Mouse (Mus musculus) liver, embryonic 15.5 days (tissue): Measurements from ENCODE around the gene Ccpg1os. TPM values are rescaled to one million over a fixed set of nuclear protein-coding genes. Genes with fewer than 3 reads are reported as not detected.

ENCODE experiments used
- ATAC-seq: fragments of 200-750 bp; cut with Nextera tagmentation; 2 replicates; pipeline ENCODE4 v1.8.0; 2017; ENCODE audit warnings: moderate number of reproducible peaks, mild to moderate bottlenecking, moderate library complexity; ENCODE audit not compliant: insufficient read depth
- H3K27ac ChIP-seq: fragments of 300-500 bp; sonication (generic); replicated peaks from 2 replicates; pipeline ENCODE4 v1.5.1; 2015; ENCODE audit warnings: mild to moderate bottlenecking, inconsistent platforms
- H3K27me3 ChIP-seq: fragments of 300-500 bp; sonication (generic); 2 replicates; pipeline ENCODE4 v1.6.1; 2015; ENCODE audit warnings: mild to moderate bottlenecking, inconsistent platforms
- H3K36me3 ChIP-seq: fragments of 300-500 bp; sonication (generic); replicated peaks from 2 replicates; pipeline ENCODE4 v1.6.1; 2015; ENCODE audit warnings: moderate library complexity, mild to moderate bottlenecking, inconsistent platforms
- H3K4me1 ChIP-seq: fragments of 300-500 bp; sonication (generic); replicated peaks from 2 replicates; pipeline ENCODE4 v1.6.1; 2015; ENCODE audit warnings: inconsistent platforms
- H3K4me2 ChIP-seq: fragments of 300-500 bp; sonication (generic); 2 replicates; pipeline ENCODE4 v1.6.1; 2015; ENCODE audit warnings: moderate library complexity, mild to moderate bottlenecking, inconsistent platforms
- H3K4me3 ChIP-seq: fragments of 300-500 bp; sonication (generic); replicated peaks from 2 replicates; pipeline ENCODE4 v1.5.1; 2015; ENCODE audit warnings: mild to moderate bottlenecking, inconsistent platforms
- H3K9ac ChIP-seq: fragments of 300-500 bp; sonication (generic); 2 replicates; pipeline ENCODE4 v1.6.1; 2015; ENCODE audit warnings: moderate library complexity, mild to moderate bottlenecking, inconsistent platforms
- H3K9me3 ChIP-seq: fragments of 300-500 bp; sonication (generic); replicated peaks from 2 replicates; pipeline ENCODE4 v1.6.1; 2016; ENCODE audit warnings: inconsistent platforms
- WGBS: fragments of 180-500 bp; shearing (Covaris S2); methylation state at CpG from one replicate; pipeline ENCODE4 v1.1.7; 2015; ENCODE audit warnings: mixed read lengths; ENCODE audit not compliant: insufficient replicate concordance; 5-methylcytosine and 5-hydroxymethylcytosine counted together
- polyA plus RNA-seq: library from polyadenylated mRNA; unstranded; fragments of >200 nt; fragmentation: Nextera tagmentation; extraction: Ambion mirVana; gene quantifications from 2 replicates; pipeline ENCODE4 v1.2.1, GENCODE M21; 2015

Ccpg1os gene
- polyA plus RNA-seq: 2.4 and 2.5 TPM in 2 replicates

- no peaks in the 10 kb centered on the region for H3K9me3 ChIP-seq
- peak within 1 kb of the TSS; percentile 94 for H3K4me2 ChIP-seq
- H3K9ac ChIP-seq: peak within 1 kb of the TSS; percentile 79
- H3K27me3 ChIP-seq: 0 out of 2 replicates have a peak, but pooled peaks cover 2% of the 10 kb centered on the region
- WGBS: under 1% methylated on average over 88 of the region's 88 CpGs
- H3K27ac ChIP-seq: peak within 1 kb of the TSS; percentile 88
- no peaks in the 10 kb centered on the region for H3K36me3 ChIP-seq
- peak within 1 kb of the TSS; percentile 93 for H3K4me3 ChIP-seq
- peaks cover 22% of the 10 kb centered on the region for H3K4me1 ChIP-seq
- peak; percentile 99 for ATAC-seq
Observed at GRCm38 (mm10) chr9:72985250-72986220, at the start of gene Ccpg1os, which contains the start of gene Ccpg1. Gene Ccpg1os (minus strand): TSS chr9:72985382. Gene Ccpg1 (plus strand): TSS chr9:72985429.

GRCm38 (mm10) chr9:73033406-73033805 lies 48.2 kb upstream of the Ccpg1os start:
- Histone ChIP-seq H3K9ac (no peak overlapping the region), H3K4me1 (no peaks in the 10 kb centered on the region), H3K36me3 (peaks cover 25% of the 10 kb centered on the region), H3K9me3 (no peaks in the 10 kb centered on the region), H3K4me2 (no peak overlapping the region), H3K27me3 (no peaks in the 10 kb centered on the region), H3K4me3 (no peak overlapping the region), H3K27ac (no peak overlapping the region)
- 81% methylated on average over 1 of the region's 1 CpGs for WGBS
- ATAC-seq: no peak

GRCm38 (mm10) chr9:73031421-73031820 lies 46.2 kb upstream of the Ccpg1os start:
- Histone ChIP-seq H3K27ac (no peak overlapping the region), H3K4me3 (no peak overlapping the region), H3K27me3 (no peaks in the 10 kb centered on the region), H3K36me3 (peaks cover 25% of the 10 kb centered on the region), H3K4me1 (no peaks in the 10 kb centered on the region), H3K4me2 (no peak overlapping the region), H3K9ac (no peak overlapping the region), H3K9me3 (no peaks in the 10 kb centered on the region)
- 62% methylated on average over 4 of the region's 4 CpGs for WGBS
- ATAC-seq: no peak

- Histone ChIP-seq H3K4me2 (no peak overlapping the region), H3K27ac (no peak overlapping the region), H3K9ac (no peak overlapping the region), H3K36me3 (peaks cover 22% of the 10 kb centered on the region), H3K4me1 (no peaks in the 10 kb centered on the region), H3K9me3 (no peaks in the 10 kb centered on the region), H3K4me3 (no peak overlapping the region), H3K27me3 (no peaks in the 10 kb centered on the region)
- ATAC-seq: no peak
- WGBS: 70% methylated on average over 1 of the region's 1 CpGs
Observed at GRCm38 (mm10) chr9:73030443-73030842, 45.3 kb upstream of the Ccpg1os start.

- Histone ChIP-seq H3K9me3 (no peaks in the 10 kb centered on the region), H3K36me3 (peaks cover under 1% of the 10 kb centered on the region), H3K27me3 (no peaks in the 10 kb centered on the region), H3K4me3 (no peak overlapping the region), H3K4me1 (no peaks in the 10 kb centered on the region), H3K9ac (no peak overlapping the region), H3K4me2 (no peak overlapping the region), H3K27ac (no peak overlapping the region)
- WGBS: 56% methylated on average over 17 of the region's 17 CpGs
- ATAC-seq: no peak
Observed at GRCm38 (mm10) chr9:73025818-73026636, 40.8 kb upstream of the Ccpg1os start.

- no peak overlapping the region for H3K9ac ChIP-seq
- H3K27me3 ChIP-seq: no peaks in the 10 kb centered on the region
- WGBS: 76% methylated on average over 5 of the region's 5 CpGs
- H3K4me2 ChIP-seq: no peak overlapping the region
- H3K9me3 ChIP-seq: no peaks in the 10 kb centered on the region
- no peaks in the 10 kb centered on the region for H3K4me1 ChIP-seq
- ATAC-seq: no peak
- H3K4me3 ChIP-seq: no peak overlapping the region
- H3K36me3 ChIP-seq: peaks cover 30% of the 10 kb centered on the region
- no peak overlapping the region for H3K27ac ChIP-seq
Observed at GRCm38 (mm10) chr9:73020566-73021097, 35.5 kb upstream of the Ccpg1os start.

- WGBS: 76% methylated on average over 10 of the region's 10 CpGs
- H3K9ac ChIP-seq: no peak overlapping the region
- no peaks in the 10 kb centered on the region for H3K9me3 ChIP-seq
- no peaks in the 10 kb centered on the region for H3K4me1 ChIP-seq
- H3K4me3 ChIP-seq: no peak overlapping the region
- peaks cover 33% of the 10 kb centered on the region for H3K36me3 ChIP-seq
- H3K4me2 ChIP-seq: no peak overlapping the region
- no peaks in the 10 kb centered on the region for H3K27me3 ChIP-seq
- no peak overlapping the region for H3K27ac ChIP-seq
- no peak for ATAC-seq
Observed at GRCm38 (mm10) chr9:73019841-73020240, 34.7 kb upstream of the Ccpg1os start.

GRCm38 (mm10) chr9:73014724-73015123 lies 29.5 kb upstream of the Ccpg1os start:
- H3K4me3 ChIP-seq: no peak overlapping the region
- peaks cover 60% of the 10 kb centered on the region for H3K36me3 ChIP-seq
- no peak for ATAC-seq
- no peaks in the 10 kb centered on the region for H3K4me1 ChIP-seq
- 73% methylated on average over 13 of the region's 13 CpGs for WGBS
- H3K27me3 ChIP-seq: no peaks in the 10 kb centered on the region
- no peak overlapping the region for H3K4me2 ChIP-seq
- H3K9me3 ChIP-seq: no peaks in the 10 kb centered on the region
- no peak overlapping the region for H3K27ac ChIP-seq
- H3K9ac ChIP-seq: no peak overlapping the region

- peaks cover 57% of the 10 kb centered on the region for H3K36me3 ChIP-seq
- H3K9ac ChIP-seq: no peak overlapping the region
- WGBS: 81% methylated on average over 4 of the region's 4 CpGs
- no peak for ATAC-seq
- no peak overlapping the region for H3K27ac ChIP-seq
- no peaks in the 10 kb centered on the region for H3K27me3 ChIP-seq
- H3K9me3 ChIP-seq: no peaks in the 10 kb centered on the region
- H3K4me1 ChIP-seq: no peaks in the 10 kb centered on the region
- H3K4me3 ChIP-seq: no peak overlapping the region
- H3K4me2 ChIP-seq: no peak overlapping the region
Observed at GRCm38 (mm10) chr9:73012629-73013028, 27.4 kb upstream of the Ccpg1os start.

- Histone ChIP-seq H3K27ac (no peak overlapping the region), H3K4me3 (no peak overlapping the region), H3K4me1 (no peaks in the 10 kb centered on the region), H3K9me3 (no peaks in the 10 kb centered on the region), H3K4me2 (no peak overlapping the region), H3K9ac (no peak overlapping the region), H3K36me3 (peaks cover 35% of the 10 kb centered on the region), H3K27me3 (no peaks in the 10 kb centered on the region)
- WGBS: 33% methylated on average over 3 of the region's 3 CpGs
- no peak for ATAC-seq
Observed at GRCm38 (mm10) chr9:73008384-73008783, 23.2 kb upstream of the Ccpg1os start.

- no peak overlapping the region for H3K4me2 ChIP-seq
- H3K4me1 ChIP-seq: no peaks in the 10 kb centered on the region
- no peak for ATAC-seq
- no peak overlapping the region for H3K27ac ChIP-seq
- WGBS: 75% methylated on average over 3 of the region's 3 CpGs
- H3K9me3 ChIP-seq: no peaks in the 10 kb centered on the region
- H3K4me3 ChIP-seq: no peak overlapping the region
- no peaks in the 10 kb centered on the region for H3K27me3 ChIP-seq
- peaks cover 19% of the 10 kb centered on the region for H3K36me3 ChIP-seq
- H3K9ac ChIP-seq: no peak overlapping the region
Observed at GRCm38 (mm10) chr9:73006175-73006574, 21.0 kb upstream of the Ccpg1os start.
